Mouse (Mus musculus) testis, adult 2 months (tissue): ENCODE results near the gene Rab3c.

Source experiments
- CTCF ChIP-seq: fragments of 200-500 bp; IDR thresholded peaks from 2 replicates; pipeline ENCODE4 v1.5.1; 2012; ENCODE audit warnings: low read depth, mild to moderate bottlenecking, inconsistent platforms, low read length, moderate library complexity; ENCODE audit not compliant: control insufficient read depth, insufficient read depth, insufficient replicate concordance
- POLR2A ChIP-seq: fragments of 200-500 bp; IDR thresholded peaks from 2 replicates; pipeline ENCODE4 v1.6.1; 2012; ENCODE audit warnings: low read depth, mild to moderate bottlenecking, inconsistent platforms, low read length, moderate library complexity; ENCODE audit not compliant: control insufficient read depth

DNA sequence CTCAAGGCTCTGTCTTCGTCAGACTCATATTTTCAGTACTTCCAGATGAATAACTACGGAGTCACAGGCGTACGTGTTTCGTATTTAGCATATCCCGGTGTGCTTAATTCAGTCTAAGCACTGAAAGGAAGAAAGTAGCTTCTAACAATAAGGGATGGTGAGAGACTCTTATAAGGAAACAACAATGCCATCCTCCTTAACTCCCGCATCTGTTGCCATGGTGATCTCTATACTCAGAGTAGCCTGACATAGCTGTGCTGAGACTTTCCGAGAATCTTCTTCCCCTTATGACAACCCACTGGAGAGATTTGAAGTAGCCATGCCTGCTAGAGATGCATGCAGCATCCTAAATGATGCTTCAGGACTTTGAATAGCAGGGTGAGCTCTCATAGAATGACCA is 272.3 kb downstream of the Rab3c start:
- no peak for TF ChIP-seq CTCF
- no peak for TF ChIP-seq POLR2A
